Mouse (Mus musculus): ENCODE data around the gene Rcc1l. TPM values are rescaled to one million over a fixed set of nuclear protein-coding genes. Genes with fewer than 3 reads are reported as not detected.

Gene Rcc1l
- total RNA-seq (2014; rRNA removed) = 21.6 and 26.0 TPM in 2 replicates
- 22.4 TPM in 2 replicates for polyA plus RNA-seq (2015; fragmentation: Nextera tagmentation; extraction: Ambion mirVana)

DNA sequence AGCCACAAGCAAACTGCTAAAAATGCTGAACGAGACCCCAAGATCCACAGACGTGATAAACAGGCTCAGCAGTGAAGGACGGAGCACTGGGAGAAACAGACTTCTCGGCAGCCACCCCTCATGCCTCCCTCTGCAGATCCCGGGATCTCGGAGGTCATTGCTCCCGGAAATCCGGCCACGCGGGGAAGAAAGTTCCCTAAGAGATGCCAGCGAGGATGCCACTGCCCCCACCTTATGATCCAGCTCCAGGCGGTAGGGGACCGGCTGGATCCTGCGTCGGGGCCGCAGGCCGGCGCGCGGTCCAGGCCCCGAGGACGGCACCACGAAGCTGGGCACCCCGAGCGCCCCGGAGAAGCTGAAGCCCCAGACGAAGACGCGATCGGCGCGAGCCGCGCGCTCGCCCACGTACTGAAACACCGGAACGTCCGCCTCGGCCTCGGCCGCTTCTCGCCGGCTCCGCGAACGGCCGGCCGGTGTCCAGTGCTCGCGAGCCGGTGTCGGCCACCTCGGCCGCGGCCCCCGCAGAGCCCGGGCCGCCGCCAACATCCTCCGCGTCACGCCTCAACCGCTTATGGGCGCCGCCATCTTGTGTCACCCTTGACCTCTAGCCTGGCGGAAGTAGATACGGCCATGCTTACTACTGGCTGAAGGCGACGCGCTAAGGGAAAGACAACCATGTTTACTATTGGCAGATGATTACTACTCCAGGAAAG lies at the start of gene Rcc1l:
TSS of gene Rcc1l (minus strand) at position 606 of the 713 bp plus-strand sequence.
- H3K9me3 ChIP-seq (ENCODE audit: low read length) = no peaks in the 10 kb centered on the region
- H3K4me1 ChIP-seq (ENCODE audit: insufficient read depth) = peaks cover 6% of the 10 kb centered on the region
- peak within 1 kb of the TSS; percentile 78 for H3K4me2 ChIP-seq (ENCODE audit: low read depth)
- 2% methylated on average over 72 of the region's 72 CpGs for WGBS
- peak within 1 kb of the TSS; percentile 81 for H3K27ac ChIP-seq (ENCODE audit: low read depth, low read length)
- peak within 1 kb of the TSS; percentile 95 for H3K4me3 ChIP-seq (ENCODE audit: low read depth, low read length)
- peak; percentile 95 for ATAC-seq
- TF ChIP-seq CTCF (IDR thresholded peaks at IDR 0.05; ENCODE audit: low read depth) = no peak
- peaks cover 7% of the 10 kb centered on the region; the same call in 1 of the 2 replicates for H3K36me3 ChIP-seq (ENCODE audit: insufficient read depth)
- H3K9ac ChIP-seq = peak within 1 kb of the TSS; percentile 69
- DNase-seq = peak; percentile 93
- H3K27me3 ChIP-seq (ENCODE audit: insufficient read depth, low read length) = no peaks in the 10 kb centered on the region

DNA sequence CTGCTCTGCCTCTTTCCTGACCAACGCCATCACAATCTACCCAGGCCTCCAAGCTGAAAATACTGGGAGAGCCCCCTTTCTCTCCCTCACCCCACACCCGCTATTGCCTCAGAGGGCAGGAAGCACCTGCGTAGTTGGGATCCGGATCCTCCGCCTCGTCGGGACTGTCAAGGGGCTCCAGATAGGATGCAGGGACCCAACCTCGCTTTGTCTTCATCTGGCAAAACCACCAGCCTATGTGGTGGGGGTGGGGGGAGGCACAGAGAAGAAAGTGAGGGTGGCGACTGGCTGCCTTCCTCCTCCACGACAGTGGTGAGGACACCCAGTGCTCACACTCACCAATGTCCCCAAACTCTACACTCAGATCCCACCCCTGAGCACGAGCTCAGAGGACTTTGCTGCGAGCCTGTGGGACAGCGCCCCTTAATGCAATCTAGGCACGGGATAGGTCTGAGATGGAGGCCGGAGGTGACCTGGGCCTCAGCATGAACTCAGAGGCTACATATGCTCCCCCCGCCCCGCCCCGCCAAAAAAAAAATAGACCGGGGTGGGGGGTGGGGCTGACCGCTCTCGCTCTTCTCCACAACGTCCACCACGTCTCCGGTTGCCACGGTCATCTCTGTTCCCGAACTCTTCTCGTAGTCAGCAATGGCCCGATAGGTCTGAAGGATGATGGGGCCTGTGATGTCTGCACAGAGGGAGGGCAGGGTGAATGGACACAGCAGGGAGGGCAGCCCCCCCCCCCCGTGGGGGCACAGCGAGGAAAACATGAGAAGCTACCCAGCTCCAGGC lies 48.7 kb upstream of the Rcc1l start:
- Histone ChIP-seq H3K4me1 (ENCODE audit: insufficient read depth) (no peaks in the 10 kb centered on the region), H3K4me3 (ENCODE audit: low read depth, low read length) (no peak overlapping the region), H3K9me3 (ENCODE audit: low read length) (no peaks in the 10 kb centered on the region), H3K27me3 (ENCODE audit: insufficient read depth, low read length) (peaks cover 10% of the 10 kb centered on the region), H3K36me3 (ENCODE audit: insufficient read depth) (no peaks in the 10 kb centered on the region), H3K9ac (no peak overlapping the region), H3K27ac (ENCODE audit: low read depth, low read length) (no peak overlapping the region), H3K4me2 (ENCODE audit: low read depth) (no peak overlapping the region)
- ATAC-seq = no peak
- 85% methylated on average over 30 of the region's 30 CpGs for WGBS
- DNase-seq = no peak
- no peak for TF ChIP-seq CTCF (IDR thresholded peaks at IDR 0.05; ENCODE audit: low read depth)

DNA sequence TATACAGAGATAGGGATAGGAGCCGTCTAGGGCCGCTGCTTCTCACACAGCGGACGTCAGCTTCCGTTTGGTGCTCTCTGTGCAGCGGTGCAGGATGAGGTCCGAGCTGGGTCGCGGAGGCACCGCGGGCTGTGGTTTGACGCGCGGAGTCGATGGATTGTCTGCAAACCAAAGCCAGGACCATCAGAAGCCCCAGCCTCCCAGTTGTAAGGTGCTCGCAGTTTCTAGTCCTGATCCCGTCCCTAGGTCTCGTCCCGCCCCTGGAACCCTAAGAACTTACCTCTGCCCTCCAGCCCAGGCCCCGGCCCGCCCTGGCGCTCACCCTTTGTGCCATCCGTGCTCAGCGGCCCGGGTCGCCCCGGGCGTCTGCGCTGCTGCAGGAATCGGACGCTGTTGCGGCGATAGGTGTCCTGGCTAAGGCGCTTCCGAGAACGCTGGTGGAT lies 45.2 kb upstream of the Rcc1l start:
- peak overlapping the region; percentile 47 for H3K4me2 ChIP-seq (ENCODE audit: low read depth)
- 10% methylated on average over 36 of the region's 36 CpGs for WGBS
- H3K9me3 ChIP-seq (ENCODE audit: low read length) = no peaks in the 10 kb centered on the region
- H3K9ac ChIP-seq = peak overlapping the region; percentile 22; the same call in 1 of the 2 replicates
- peak overlapping the region; percentile 19; the same call in 1 of the 2 replicates for H3K4me3 ChIP-seq (ENCODE audit: low read depth, low read length)
- no peak for DNase-seq
- H3K4me1 ChIP-seq (ENCODE audit: insufficient read depth) = no peaks in the 10 kb centered on the region
- no peak for ATAC-seq
- peaks cover 10% of the 10 kb centered on the region for H3K27me3 ChIP-seq (ENCODE audit: insufficient read depth, low read length)
- TF ChIP-seq CTCF (IDR thresholded peaks at IDR 0.05; ENCODE audit: low read depth) = no peak
- peaks cover 5% of the 10 kb centered on the region; the same call in 1 of the 2 replicates for H3K36me3 ChIP-seq (ENCODE audit: insufficient read depth)
- H3K27ac ChIP-seq (ENCODE audit: low read depth, low read length) = no peak overlapping the region

DNA sequence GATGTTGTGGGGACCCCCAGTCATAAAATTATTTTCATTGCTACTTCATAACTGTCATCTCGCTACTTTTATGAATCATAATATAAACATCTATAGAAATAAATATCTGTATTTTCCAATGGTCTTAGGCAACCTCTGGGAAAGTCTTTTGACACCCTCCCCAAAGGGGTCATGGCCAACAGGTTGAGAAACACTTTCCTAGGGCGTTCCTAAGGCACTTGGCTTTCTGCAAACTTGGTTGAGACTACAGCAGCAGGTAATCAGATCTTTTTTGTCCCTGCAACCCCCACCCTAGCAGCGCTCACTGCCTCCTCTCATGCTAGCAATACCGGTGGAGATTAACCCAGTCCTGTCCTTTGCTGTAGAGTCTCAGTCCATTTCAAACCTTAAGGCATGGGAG lies 44.7 kb upstream of the Rcc1l start:
- Histone ChIP-seq H3K9ac (no peak overlapping the region), H3K27ac (ENCODE audit: low read depth, low read length) (no peak overlapping the region), H3K27me3 (ENCODE audit: insufficient read depth, low read length) (peaks cover 10% of the 10 kb centered on the region), H3K9me3 (ENCODE audit: low read length) (no peaks in the 10 kb centered on the region), H3K4me1 (ENCODE audit: insufficient read depth) (no peaks in the 10 kb centered on the region), H3K4me2 (ENCODE audit: low read depth) (peak overlapping the region; percentile 47; the same call in 1 of the 2 replicates), H3K36me3 (ENCODE audit: insufficient read depth) (peaks cover 9% of the 10 kb centered on the region; the same call in 1 of the 2 replicates), H3K4me3 (ENCODE audit: low read depth, low read length) (no peak overlapping the region)
- no peak for TF ChIP-seq CTCF (IDR thresholded peaks at IDR 0.05; ENCODE audit: low read depth)
- DNase-seq (no peak), ATAC-seq (no peak)
- WGBS = 48% methylated on average over 4 of the region's 4 CpGs

DNA sequence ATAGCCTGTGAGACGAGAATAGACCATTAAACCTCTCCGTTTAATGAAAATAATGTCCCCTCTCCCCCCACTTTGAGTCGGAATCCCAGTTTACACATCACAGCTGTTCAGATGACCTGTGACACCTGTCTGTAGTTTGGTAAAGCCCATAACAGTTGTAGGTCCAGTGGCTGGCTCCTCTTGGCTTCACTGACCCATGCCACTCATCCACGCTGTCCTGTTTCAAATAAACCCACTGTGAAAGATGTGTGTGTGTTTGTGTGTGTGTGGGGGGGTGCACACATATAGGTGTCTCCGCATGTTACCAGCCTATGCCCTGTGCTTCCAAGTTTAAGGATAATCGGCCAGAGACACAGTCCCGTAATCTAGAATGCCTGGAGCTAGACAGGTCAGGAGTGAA lies 41.3 kb upstream of the Rcc1l start:
- DNase-seq (no peak), ATAC-seq (no peak)
- TF ChIP-seq CTCF (IDR thresholded peaks at IDR 0.05; ENCODE audit: low read depth) = no peak
- 95% methylated on average over 7 of the region's 7 CpGs for WGBS
- Histone ChIP-seq H3K27ac (ENCODE audit: low read depth, low read length) (no peak overlapping the region), H3K9ac (no peak overlapping the region), H3K4me3 (ENCODE audit: low read depth, low read length) (no peak overlapping the region), H3K27me3 (ENCODE audit: insufficient read depth, low read length) (peaks cover 10% of the 10 kb centered on the region), H3K9me3 (ENCODE audit: low read length) (no peaks in the 10 kb centered on the region), H3K4me2 (ENCODE audit: low read depth) (no peak overlapping the region), H3K36me3 (ENCODE audit: insufficient read depth) (peaks cover 11% of the 10 kb centered on the region; the same call in 1 of the 2 replicates), H3K4me1 (ENCODE audit: insufficient read depth) (no peaks in the 10 kb centered on the region)

DNA sequence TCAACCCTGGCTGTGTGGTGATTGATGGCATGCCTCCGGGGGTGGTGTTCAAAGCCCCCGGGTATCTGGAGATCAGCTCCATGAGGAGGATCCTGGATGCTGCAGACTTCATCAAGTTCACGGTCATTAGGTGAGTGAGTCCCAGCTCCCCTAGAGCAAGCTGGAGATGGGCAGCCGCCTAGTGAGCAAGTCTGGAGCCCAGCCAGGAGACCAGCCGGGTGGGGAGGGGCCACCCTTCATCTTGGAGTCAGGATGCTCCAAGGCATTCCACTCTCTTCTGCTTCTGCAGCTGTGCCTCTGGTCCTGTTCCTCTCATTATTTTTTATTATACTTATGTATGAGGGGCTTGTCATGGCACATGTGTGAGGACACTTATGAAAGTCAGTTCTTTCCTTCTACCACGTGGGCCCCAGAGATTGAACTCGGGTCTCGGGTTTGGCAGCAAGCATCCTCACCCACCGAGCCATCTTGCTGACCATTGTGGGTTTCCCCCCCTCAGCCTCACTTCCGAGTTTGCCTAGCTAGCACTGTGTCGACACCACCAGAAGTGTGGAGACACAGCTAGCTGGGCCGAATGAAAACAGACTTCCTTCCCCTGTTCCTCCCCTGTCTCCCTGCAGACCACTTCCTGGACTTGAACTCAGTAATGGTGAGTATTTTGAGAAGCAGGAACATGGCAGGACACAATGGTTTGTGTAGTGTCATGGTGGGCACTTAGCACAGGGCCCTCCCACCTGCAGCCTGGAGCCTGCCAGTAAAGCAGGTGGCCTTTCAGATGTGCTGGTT lies 37.6 kb upstream of the Rcc1l start:
- WGBS = 68% methylated on average over 12 of the region's 12 CpGs
- no peak for TF ChIP-seq CTCF (IDR thresholded peaks at IDR 0.05; ENCODE audit: low read depth)
- no peak for DNase-seq

More for the DNA sequence above, 37.6 kb upstream of the Rcc1l start:
- no peak for ATAC-seq
- no peak overlapping the region for H3K4me3 ChIP-seq (ENCODE audit: low read depth, low read length)
- no peaks in the 10 kb centered on the region for H3K27me3 ChIP-seq (ENCODE audit: insufficient read depth, low read length)
- no peak overlapping the region for H3K4me2 ChIP-seq (ENCODE audit: low read depth)
- no peaks in the 10 kb centered on the region for H3K4me1 ChIP-seq (ENCODE audit: insufficient read depth)
- no peak overlapping the region for H3K9ac ChIP-seq
- H3K27ac ChIP-seq (ENCODE audit: low read depth, low read length) = no peak overlapping the region
- no peaks in the 10 kb centered on the region for H3K9me3 ChIP-seq (ENCODE audit: low read length)
- peaks cover 20% of the 10 kb centered on the region for H3K36me3 ChIP-seq (ENCODE audit: insufficient read depth)
